Mouse (Mus musculus): ENCODE data around the gene Taf4. TPM values are rescaled to one million over a fixed set of nuclear protein-coding genes. Genes with fewer than 3 reads are reported as not detected.

Gene Taf4
- polyA plus RNA-seq, 1 experiment from 2014 or later, result 5.5 TPM

DNA sequence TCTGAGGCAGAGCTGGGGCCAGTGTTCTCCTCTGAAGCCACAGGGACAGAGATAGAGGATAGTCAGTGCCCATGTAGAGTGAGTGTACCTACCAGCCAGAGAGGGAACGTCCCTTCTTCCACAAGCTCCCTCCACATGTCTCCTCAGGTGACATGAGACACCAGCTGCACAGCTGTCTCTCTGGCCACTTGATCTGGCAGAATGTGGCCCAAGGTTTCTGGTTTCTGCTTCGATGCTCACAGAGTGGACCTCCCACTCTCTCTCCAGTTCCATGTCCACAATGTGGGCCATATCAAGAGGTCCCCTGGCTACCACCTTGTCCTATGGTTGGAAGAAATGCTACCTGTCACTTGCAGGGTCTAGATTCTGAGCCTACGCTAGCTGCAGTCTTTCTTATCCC is 85.4 kb downstream of the Taf4 start:
- 62% methylated on average over 3 of the region's 3 CpGs for WGBS
- Histone ChIP-seq H3K27me3 (ENCODE audit: insufficient read depth, low read length) (no peaks in the 10 kb centered on the region), H3K4me3 (ENCODE audit: low read depth, low read length) (no peak overlapping the region), H3K27ac (ENCODE audit: low read depth) (no peak overlapping the region), H3K9ac (no peak overlapping the region), H3K4me1 (ENCODE audit: insufficient read depth) (no peaks in the 10 kb centered on the region), H3K36me3 (ENCODE audit: insufficient read depth) (no peaks in the 10 kb centered on the region), H3K4me2 (no peak overlapping the region), H3K9me3 (ENCODE audit: low read depth, low read length) (no peaks in the 10 kb centered on the region)
- DNase-seq (no peak), ATAC-seq (ENCODE audit: insufficient read depth) (no peak)
- TF ChIP-seq CTCF (IDR thresholded peaks at IDR 0.05; ENCODE audit: low read depth), result no peak

DNA sequence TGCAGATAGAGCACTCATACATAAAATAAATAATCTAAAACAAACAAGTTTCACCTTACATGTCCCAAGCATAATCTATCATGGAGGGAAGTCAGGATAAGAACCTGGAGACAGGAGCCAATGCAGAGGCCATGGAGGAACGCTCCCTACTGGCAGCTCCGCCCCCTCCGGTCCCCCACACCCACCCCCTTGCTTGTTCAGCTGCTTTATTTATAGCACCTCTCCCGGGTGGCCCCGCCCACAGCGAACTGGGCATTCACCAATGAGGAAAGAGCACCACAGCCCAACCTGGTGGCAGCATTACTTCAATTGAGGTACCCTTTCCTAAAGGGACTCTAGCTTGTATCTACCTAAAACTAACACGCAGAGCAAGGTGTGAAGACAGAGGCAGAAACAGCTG is 91.9 kb downstream of the Taf4 start:
- no peak for TF ChIP-seq CTCF (IDR thresholded peaks at IDR 0.05; ENCODE audit: low read depth)
- DNase-seq (peak; percentile 4), ATAC-seq (ENCODE audit: insufficient read depth) (no peak)
- Histone ChIP-seq H3K4me1 (ENCODE audit: insufficient read depth) (no peaks in the 10 kb centered on the region), H3K36me3 (ENCODE audit: insufficient read depth) (no peaks in the 10 kb centered on the region), H3K27me3 (ENCODE audit: insufficient read depth, low read length) (no peaks in the 10 kb centered on the region), H3K27ac (ENCODE audit: low read depth) (no peak overlapping the region), H3K4me3 (ENCODE audit: low read depth, low read length) (no peak overlapping the region), H3K9ac (no peak overlapping the region), H3K4me2 (no peak overlapping the region), H3K9me3 (ENCODE audit: low read depth, low read length) (no peaks in the 10 kb centered on the region)
- 26% methylated on average over 7 of the region's 7 CpGs for WGBS

DNA sequence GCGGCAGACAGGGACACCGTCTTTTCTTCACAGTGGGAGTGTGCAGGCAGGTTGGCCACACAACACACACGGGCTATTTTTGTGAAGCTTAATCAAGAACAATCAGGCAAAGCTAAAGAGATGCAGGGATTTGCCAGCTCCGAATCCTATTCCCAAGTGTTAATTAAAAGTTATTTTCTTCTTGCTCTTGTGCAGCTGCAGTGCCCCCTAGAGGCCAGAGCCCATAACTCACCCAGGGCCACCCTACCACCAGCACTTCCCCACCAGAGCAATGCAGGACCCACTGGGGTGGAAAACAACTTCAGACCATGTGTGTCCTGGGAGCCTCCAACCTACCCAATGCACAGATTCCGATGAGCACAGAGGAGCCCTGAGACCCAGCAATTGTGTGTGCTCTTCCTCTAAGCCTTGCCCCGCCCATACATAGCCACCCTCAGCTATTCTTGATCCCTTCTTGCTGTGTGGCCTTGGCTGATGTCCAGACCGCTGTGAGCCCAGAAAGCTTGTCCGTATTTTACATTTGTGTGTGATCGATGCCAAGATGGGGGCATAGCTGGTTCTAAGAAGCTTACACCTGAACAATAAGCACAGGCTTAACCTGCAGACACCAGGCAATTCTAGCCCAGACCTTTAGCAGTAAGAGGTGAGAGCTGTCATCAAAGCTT is 98.8 kb downstream of the Taf4 start:
- Histone ChIP-seq H3K27ac (ENCODE audit: low read depth) (no peak overlapping the region), H3K27me3 (ENCODE audit: insufficient read depth, low read length) (no peaks in the 10 kb centered on the region), H3K4me2 (no peak overlapping the region), H3K36me3 (ENCODE audit: insufficient read depth) (no peaks in the 10 kb centered on the region), H3K9ac (no peak overlapping the region), H3K4me3 (ENCODE audit: low read depth, low read length) (no peak overlapping the region), H3K9me3 (ENCODE audit: low read depth, low read length) (no peaks in the 10 kb centered on the region), H3K4me1 (ENCODE audit: insufficient read depth) (no peaks in the 10 kb centered on the region)
- no peak for ATAC-seq (ENCODE audit: insufficient read depth)
- TF ChIP-seq CTCF (IDR thresholded peaks at IDR 0.05; ENCODE audit: low read depth), result peak; percentile 67
- 61% methylated on average over 9 of the region's 9 CpGs for WGBS
- peak; percentile 59 for DNase-seq

DNA sequence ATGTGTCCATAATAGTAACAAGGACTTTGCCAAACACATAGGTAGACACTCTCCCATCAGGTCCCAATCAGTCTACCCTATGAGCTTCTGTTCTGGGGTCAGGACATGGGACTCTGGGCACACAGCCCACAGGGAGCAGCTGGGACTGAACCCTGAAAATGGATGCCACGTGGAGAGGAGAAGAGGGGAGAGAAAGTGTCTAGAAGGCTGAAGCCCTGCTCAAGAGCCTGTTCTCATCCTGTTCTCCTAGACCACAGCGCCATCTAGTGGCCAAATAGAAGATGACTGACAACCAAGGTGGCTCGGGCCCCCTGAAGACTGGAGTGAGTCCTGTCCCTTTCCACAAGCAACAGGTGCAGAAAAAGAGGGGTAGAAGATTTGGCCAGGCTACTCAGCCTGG is 101.3 kb downstream of the Taf4 start:
- WGBS, result 3% methylated on average over 3 of the region's 3 CpGs
- Histone ChIP-seq H3K36me3 (ENCODE audit: insufficient read depth) (no peaks in the 10 kb centered on the region), H3K4me3 (ENCODE audit: low read depth, low read length) (no peak overlapping the region), H3K4me1 (ENCODE audit: insufficient read depth) (no peaks in the 10 kb centered on the region), H3K9me3 (ENCODE audit: low read depth, low read length) (no peaks in the 10 kb centered on the region), H3K27ac (ENCODE audit: low read depth) (no peak overlapping the region), H3K9ac (no peak overlapping the region), H3K4me2 (no peak overlapping the region), H3K27me3 (ENCODE audit: insufficient read depth, low read length) (no peaks in the 10 kb centered on the region)
- DNase-seq, result peak; percentile 87
- peak; percentile 44; the same call in 1 of the 2 replicates for ATAC-seq (ENCODE audit: insufficient read depth)
- TF ChIP-seq CTCF (IDR thresholded peaks at IDR 0.05; ENCODE audit: low read depth), result peak; percentile 94

DNA sequence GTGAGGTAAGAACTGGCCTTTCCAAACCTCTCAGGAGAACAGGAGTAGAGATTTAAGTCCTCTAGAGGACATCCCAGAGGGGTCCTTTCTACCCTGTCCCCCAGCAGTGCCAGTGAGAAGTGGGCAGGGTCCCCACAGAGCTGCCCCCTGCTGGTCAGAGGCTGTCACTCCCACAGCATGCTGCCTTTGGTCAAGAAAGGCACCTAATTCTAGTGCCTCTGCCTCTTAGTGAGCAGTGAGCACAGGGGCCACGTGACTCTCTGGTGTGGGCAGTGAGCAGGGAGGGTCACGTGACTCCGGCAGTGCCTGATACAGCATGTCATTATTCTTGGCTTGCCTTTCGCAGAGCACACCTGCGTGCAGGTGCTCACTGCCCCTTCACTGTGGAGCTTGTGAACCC is 103.1 kb downstream of the Taf4 start:
- H3K36me3 ChIP-seq (ENCODE audit: insufficient read depth), result no peaks in the 10 kb centered on the region
- DNase-seq, result peak; percentile 35
- no peak overlapping the region for H3K4me3 ChIP-seq (ENCODE audit: low read depth, low read length)
- H3K27me3 ChIP-seq (ENCODE audit: insufficient read depth, low read length), result no peaks in the 10 kb centered on the region
- H3K4me1 ChIP-seq (ENCODE audit: insufficient read depth), result no peaks in the 10 kb centered on the region
- no peak for ATAC-seq (ENCODE audit: insufficient read depth)
- H3K27ac ChIP-seq (ENCODE audit: low read depth), result no peak overlapping the region
- WGBS, result 25% methylated on average over 5 of the region's 5 CpGs
- peak; percentile 71 for TF ChIP-seq CTCF (IDR thresholded peaks at IDR 0.05; ENCODE audit: low read depth)
- no peak overlapping the region for H3K9ac ChIP-seq
- H3K4me2 ChIP-seq, result no peak overlapping the region
- H3K9me3 ChIP-seq (ENCODE audit: low read depth, low read length), result no peaks in the 10 kb centered on the region

DNA sequence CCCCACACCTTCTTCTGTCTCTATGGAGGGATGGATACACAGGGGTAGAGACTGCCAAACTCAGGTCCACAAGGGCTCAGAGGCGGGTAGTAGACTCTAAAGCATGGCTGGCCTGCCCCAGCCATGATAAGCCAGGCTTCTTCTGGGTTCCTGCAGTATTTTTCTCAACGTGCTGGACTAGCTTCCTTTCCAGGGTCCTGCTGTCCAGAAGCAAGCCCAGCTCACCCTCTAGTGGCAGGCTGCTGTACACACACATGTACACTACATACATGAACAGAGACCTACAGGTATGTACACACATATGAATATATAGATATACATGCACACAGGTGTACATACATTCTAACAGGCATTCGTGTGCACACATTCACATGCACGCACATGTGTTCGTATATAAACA is 103.7 kb downstream of the Taf4 start:
- H3K9me3 ChIP-seq (ENCODE audit: low read depth, low read length), result no peaks in the 10 kb centered on the region
- H3K9ac ChIP-seq, result no peak overlapping the region
- no peaks in the 10 kb centered on the region for H3K4me1 ChIP-seq (ENCODE audit: insufficient read depth)
- DNase-seq (peak; percentile 58), ATAC-seq (ENCODE audit: insufficient read depth) (no peak)
- H3K4me2 ChIP-seq, result no peak overlapping the region
- no peaks in the 10 kb centered on the region for H3K27me3 ChIP-seq (ENCODE audit: insufficient read depth, low read length)
- TF ChIP-seq CTCF (IDR thresholded peaks at IDR 0.05; ENCODE audit: low read depth), result peak; percentile 75
- no peak overlapping the region for H3K27ac ChIP-seq (ENCODE audit: low read depth)
- WGBS, result 59% methylated on average over 5 of the region's 5 CpGs
- H3K4me3 ChIP-seq (ENCODE audit: low read depth, low read length), result no peak overlapping the region
- no peaks in the 10 kb centered on the region for H3K36me3 ChIP-seq (ENCODE audit: insufficient read depth)

DNA sequence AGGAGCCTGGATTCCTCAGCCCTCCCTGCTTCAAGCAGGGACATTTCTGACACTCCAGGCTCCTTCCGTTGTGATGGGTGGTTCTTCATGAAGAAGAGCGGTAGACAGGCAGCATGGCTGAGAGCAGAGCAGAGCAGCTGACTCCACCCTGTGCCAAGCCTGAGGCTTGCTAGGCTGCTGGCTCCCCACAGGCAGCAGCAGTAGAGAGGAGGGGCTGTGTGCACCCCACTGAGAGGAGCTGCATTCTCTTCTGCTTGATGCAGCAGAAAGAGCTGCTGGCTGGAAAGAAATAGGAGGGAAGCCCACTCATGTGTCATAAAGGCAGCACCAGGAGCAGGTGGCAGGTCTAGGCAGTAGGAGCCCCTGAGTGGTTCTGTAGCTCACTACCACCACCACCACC is 106.6 kb downstream of the Taf4 start:
- Histone ChIP-seq H3K4me2 (no peak overlapping the region), H3K9ac (no peak overlapping the region), H3K9me3 (ENCODE audit: low read depth, low read length) (no peaks in the 10 kb centered on the region), H3K4me1 (ENCODE audit: insufficient read depth) (no peaks in the 10 kb centered on the region), H3K4me3 (ENCODE audit: low read depth, low read length) (no peak overlapping the region), H3K27ac (ENCODE audit: low read depth) (no peak overlapping the region), H3K36me3 (ENCODE audit: insufficient read depth) (no peaks in the 10 kb centered on the region), H3K27me3 (ENCODE audit: insufficient read depth, low read length) (no peaks in the 10 kb centered on the region)
- WGBS, result 29% methylated on average over 2 of the region's 2 CpGs
- DNase-seq, result no peak
- no peak for TF ChIP-seq CTCF (IDR thresholded peaks at IDR 0.05; ENCODE audit: low read depth)
- ATAC-seq (ENCODE audit: insufficient read depth), result no peak

All from lung, embryonic 14.5 days (tissue).